Mouse (Mus musculus) stomach, postnatal 0 days (tissue): ENCODE measurements around the gene Sqstm1. TPM values are rescaled to one million over a fixed set of nuclear protein-coding genes. Genes with fewer than 3 reads are reported as not detected.

Experiments
- ATAC-seq: fragments of 200-750 bp; cut with Nextera tagmentation; 2 replicates; pipeline ENCODE4 v1.8.0; 2017; ENCODE audit not compliant: low FRiP score, low TSS enrichment
- DNase-seq: peaks from one replicate; pipeline ENCODE4 v3.0.0-alpha.2; 2016; ENCODE audit warnings: low spot score
- H3K27ac ChIP-seq: fragments of 300-500 bp; sonication (generic); replicated peaks from 2 replicates; pipeline ENCODE4 v1.5.1; 2014; ENCODE audit warnings: mild to moderate bottlenecking, control low read depth
- H3K27me3 ChIP-seq: fragments of 300-500 bp; sonication (generic); 2 replicates; pipeline ENCODE4 v1.6.1; 2014; ENCODE audit warnings: low read length; ENCODE audit not compliant: control insufficient read depth, insufficient read depth
- H3K36me3 ChIP-seq: fragments of 300-500 bp; sonication (generic); 2 replicates; pipeline ENCODE4 v1.6.1; 2014; ENCODE audit warnings: low read length, mixed read lengths; ENCODE audit not compliant: control insufficient read depth, insufficient read depth
- H3K4me1 ChIP-seq: fragments of 300-500 bp; sonication (generic); replicated peaks from 2 replicates; pipeline ENCODE4 v1.6.1; 2014; ENCODE audit warnings: antibody characterized with exemption; ENCODE audit not compliant: control insufficient read depth, insufficient read depth
- H3K4me2 ChIP-seq: fragments of 300-500 bp; sonication (generic); replicated peaks from 2 replicates; pipeline ENCODE4 v1.6.1; 2014; ENCODE audit warnings: low read depth, mild to moderate bottlenecking, control low read depth, moderate library complexity
- H3K4me3 ChIP-seq: fragments of 300-500 bp; sonication (generic); 2 replicates; pipeline ENCODE4 v1.5.1; 2014; ENCODE audit warnings: low read depth, low read length, control low read depth
- H3K9ac ChIP-seq: fragments of 300-500 bp; sonication (generic); 2 replicates; pipeline ENCODE4 v1.6.1; 2014; ENCODE audit warnings: mild to moderate bottlenecking, low read length, control low read depth, mixed read lengths
- H3K9me3 ChIP-seq: fragments of 300-500 bp; sonication (generic); 2 replicates; pipeline ENCODE4 v1.6.1; 2016; ENCODE audit warnings: low read length; ENCODE audit not compliant: control insufficient read depth
- CTCF ChIP-seq: IDR thresholded peaks from 2 replicates; pipeline ENCODE4 v1.5.1; 2016; ENCODE audit warnings: antibody characterized with exemption, low read depth, mild to moderate bottlenecking, moderate library complexity
- EP300 ChIP-seq: optimal IDR thresholded peaks from 2 replicates; pipeline ENCODE3; 2016; ENCODE audit warnings: antibody characterized with exemption
- WGBS: fragments of 180-500 bp; shearing (Covaris S2); extraction: QIAGEN DNeasy Blood & Tissue Kit; methylation state at CpG from one replicate; pipeline ENCODE4 v1.1.7; 2014; 5-methylcytosine and 5-hydroxymethylcytosine counted together
- polyA plus RNA-seq: library from polyadenylated mRNA; unstranded; fragments of >200 nt; fragmentation: Nextera tagmentation; extraction: Ambion mirVana; gene quantifications from 2 replicates; pipeline ENCODE4 v1.2.1, GENCODE M21; 2015

Sqstm1 gene
- polyA plus RNA-seq, 1 experiment from 2014 or later, result 211 TPM

GRCm38 (mm10) chr11:50216724-50217366 lies 6.2 kb upstream of the Sqstm1 start:
- Histone ChIP-seq H3K27me3 (no peaks in the 10 kb centered on the region), H3K4me3 (no peak overlapping the region), H3K9me3 (no peaks in the 10 kb centered on the region), H3K4me1 (peaks cover 9% of the 10 kb centered on the region; the same call in 1 of the 2 replicates), H3K4me2 (no peak overlapping the region), H3K27ac (no peak overlapping the region), H3K9ac (no peak overlapping the region; the same call in 1 of the 2 replicates), H3K36me3 (no peaks in the 10 kb centered on the region)
- TF ChIP-seq EP300 (no peak), CTCF (no peak)
- WGBS, result 77% methylated on average over 4 of the region's 4 CpGs
- DNase-seq, result no peak
- ATAC-seq, result no peak

DNA sequence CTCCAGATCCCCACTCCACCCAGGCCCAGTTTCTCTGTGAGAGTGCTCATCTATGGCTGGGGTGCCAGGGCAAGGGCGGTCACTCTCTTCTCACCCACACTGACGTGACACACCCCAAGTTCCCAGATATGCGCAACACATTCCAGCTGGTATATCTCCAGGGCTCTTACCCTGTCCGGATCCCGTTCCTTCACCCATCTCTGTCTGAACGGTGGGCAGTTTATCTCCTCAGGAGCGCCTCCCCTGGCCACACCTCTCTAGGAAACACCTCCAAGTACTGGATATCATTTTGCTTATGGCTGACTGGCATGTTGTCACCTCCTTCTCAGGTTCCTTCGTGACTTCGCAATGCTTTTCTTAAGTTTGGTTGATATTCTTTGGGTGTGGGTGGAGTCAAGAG lies 5.0 kb upstream of the Sqstm1 start:
- Histone ChIP-seq H3K9ac (no peak overlapping the region), H3K4me2 (no peak overlapping the region), H3K4me3 (no peak overlapping the region), H3K27ac (no peak overlapping the region), H3K4me1 (peaks cover 9% of the 10 kb centered on the region; the same call in 1 of the 2 replicates), H3K27me3 (no peaks in the 10 kb centered on the region), H3K36me3 (no peaks in the 10 kb centered on the region), H3K9me3 (no peaks in the 10 kb centered on the region)
- ATAC-seq (no peak), DNase-seq (no peak)
- TF ChIP-seq EP300 (no peak), CTCF (0 out of 2 replicates have a peak, but pooled peaks have one; percentile 15)
- 33% methylated on average over 9 of the region's 9 CpGs for WGBS

GRCm38 (mm10) chr11:50214631-50215030 lies 4.0 kb upstream of the Sqstm1 start:
- 88% methylated on average over 6 of the region's 6 CpGs for WGBS
- Histone ChIP-seq H3K4me1 (peaks cover 9% of the 10 kb centered on the region; the same call in 1 of the 2 replicates), H3K27ac (no peak overlapping the region), H3K27me3 (no peaks in the 10 kb centered on the region), H3K4me2 (no peak overlapping the region), H3K9me3 (no peaks in the 10 kb centered on the region), H3K4me3 (no peak overlapping the region), H3K9ac (no peak overlapping the region), H3K36me3 (no peaks in the 10 kb centered on the region)
- DNase-seq (no peak), ATAC-seq (no peak)
- TF ChIP-seq CTCF, result no peak
- no peak for TF ChIP-seq EP300

- H3K27ac ChIP-seq, result peak overlapping the region; percentile 81
- DNase-seq, result peak; percentile 93
These were observed 2.5 kb upstream of the Sqstm1 start for GRCm38 (mm10) chr11:50212848-50213758.

GRCm38 (mm10) chr11:50212060-50212739 lies 1.6 kb upstream of the Sqstm1 start:
- H3K9ac ChIP-seq, result no peak overlapping the region
- no peaks in the 10 kb centered on the region for H3K27me3 ChIP-seq
- peak overlapping the region; percentile 81 for H3K27ac ChIP-seq
- H3K4me3 ChIP-seq, result no peak overlapping the region
- TF ChIP-seq CTCF (no peak), EP300 (no peak)
- 68% methylated on average over 3 of the region's 3 CpGs for WGBS
- ATAC-seq, result no peak
- H3K36me3 ChIP-seq, result peaks cover 2% of the 10 kb centered on the region
- DNase-seq, result no peak
- no peak overlapping the region for H3K4me2 ChIP-seq
- H3K4me1 ChIP-seq, result peaks cover 13% of the 10 kb centered on the region; the same call in 1 of the 2 replicates
- H3K9me3 ChIP-seq, result no peaks in the 10 kb centered on the region

More at GRCm38 (mm10) chr11:50212848-50213758, 2.5 kb upstream of the Sqstm1 start:
- Histone ChIP-seq H3K27me3 (no peaks in the 10 kb centered on the region), H3K4me2 (no peak overlapping the region), H3K36me3 (no peaks in the 10 kb centered on the region; the same call in 1 of the 2 replicates), H3K4me1 (peaks cover 13% of the 10 kb centered on the region; the same call in 1 of the 2 replicates), H3K4me3 (no peak overlapping the region), H3K9me3 (no peaks in the 10 kb centered on the region), H3K9ac (no peak overlapping the region)
- peak; percentile 83 for ATAC-seq
- no peak for TF ChIP-seq EP300
- TF ChIP-seq CTCF, result no peak
- 44% methylated on average over 11 of the region's 11 CpGs for WGBS
